Mouse (Mus musculus): ENCODE measurements at regions not wholly inside any gene's neighbourhood (a gene's known extent, or its start where the extent isn't known, plus 50 kb on each side); places are given as distances from the start of the nearest gene placed in this dataset.

GRCm38 (mm10) chr8:109417222-109417621 is 76.6 kb upstream of the Pmfbp1 start:
- no peak for DNase-seq

- DNase-seq = no peak
Observed at GRCm38 (mm10) chr8:109417971-109418370, 75.9 kb upstream of the Pmfbp1 start.

GRCm38 (mm10) chr8:109419029-109419596 is 74.7 kb upstream of the Pmfbp1 start:
- DNase-seq = no peak

DNA sequence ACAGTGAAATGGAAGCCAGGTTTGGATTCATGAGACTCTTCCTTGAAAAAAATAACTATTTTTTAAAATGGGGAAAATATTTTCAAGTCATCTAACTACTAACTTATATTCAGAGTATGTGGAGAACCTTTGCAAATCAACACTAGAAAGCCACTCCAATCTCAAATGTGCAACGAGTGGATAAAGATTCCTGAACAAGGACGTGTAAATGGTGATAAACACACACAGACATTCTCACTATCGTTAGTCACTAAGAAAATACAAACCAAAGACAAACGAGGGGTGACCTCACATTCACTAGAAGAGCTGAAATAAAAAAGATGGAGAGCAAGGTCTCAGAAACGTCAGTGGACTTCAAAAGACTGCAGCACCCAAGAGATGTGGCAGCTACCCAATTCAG is 69.8 kb upstream of the Pmfbp1 start:
- no peak for DNase-seq

- no peak for DNase-seq
Observed at GRCm38 (mm10) chr8:109428551-109428950, 65.3 kb upstream of the Pmfbp1 start.

DNA sequence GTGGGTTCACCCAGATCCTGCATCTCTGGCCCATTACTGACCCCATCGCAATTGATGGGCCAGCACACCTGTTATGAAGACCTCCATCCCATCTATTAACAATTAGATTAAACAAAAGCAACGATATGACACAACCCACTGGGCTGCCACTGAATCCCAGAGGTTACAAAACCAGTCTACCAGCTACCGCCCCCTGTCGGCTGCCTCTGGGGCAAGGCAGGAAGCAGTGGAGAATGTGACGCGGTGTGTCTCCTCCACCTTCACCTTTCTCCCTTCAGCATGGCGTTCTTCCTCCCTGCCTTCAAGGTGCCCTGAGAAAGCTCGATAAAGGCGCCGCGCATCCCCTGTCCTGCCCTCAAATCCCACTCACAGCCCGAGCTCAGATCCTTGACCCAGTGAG is 59.3 kb upstream of the Pmfbp1 start:
- no peak for DNase-seq

GRCm38 (mm10) chr8:109436056-109436455 is 57.8 kb upstream of the Pmfbp1 start:
- no peak for DNase-seq

DNA sequence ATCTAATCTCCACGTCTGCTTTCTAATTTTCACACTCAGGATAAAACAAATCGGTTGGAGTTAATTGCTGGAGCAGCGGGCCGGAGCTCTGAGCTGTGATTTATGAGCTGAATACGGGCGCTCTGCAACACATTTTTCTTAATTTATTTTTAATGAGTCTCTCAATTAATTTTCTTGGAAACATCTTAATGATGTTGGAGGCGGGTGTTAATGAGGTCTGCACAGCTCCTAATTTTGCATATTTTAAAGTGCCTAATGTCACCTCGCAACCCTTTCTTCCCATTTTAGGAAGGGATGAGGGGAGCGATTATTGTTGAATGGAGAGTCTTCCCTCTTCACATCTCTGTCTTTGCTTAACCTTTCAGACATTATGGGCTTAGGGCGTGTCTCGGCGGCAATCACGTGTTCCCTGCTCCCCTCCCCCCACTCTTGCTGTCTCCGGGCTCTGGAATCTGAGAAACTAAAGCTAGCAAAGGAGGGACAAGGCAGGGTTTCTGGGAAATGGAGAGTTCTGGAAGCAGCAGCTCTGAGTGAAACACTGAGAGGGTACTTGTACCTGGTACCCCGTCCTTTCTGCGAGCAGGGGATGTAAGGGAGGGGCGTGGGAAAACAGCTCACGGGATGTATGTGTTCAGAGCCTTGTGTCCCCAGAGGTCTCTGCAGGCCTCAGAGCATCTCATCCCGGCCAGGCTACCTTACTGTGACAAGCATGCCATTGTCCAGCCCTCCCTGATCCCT is 56.8 kb upstream of the Pmfbp1 start:
- DNase-seq = no peak

DNA sequence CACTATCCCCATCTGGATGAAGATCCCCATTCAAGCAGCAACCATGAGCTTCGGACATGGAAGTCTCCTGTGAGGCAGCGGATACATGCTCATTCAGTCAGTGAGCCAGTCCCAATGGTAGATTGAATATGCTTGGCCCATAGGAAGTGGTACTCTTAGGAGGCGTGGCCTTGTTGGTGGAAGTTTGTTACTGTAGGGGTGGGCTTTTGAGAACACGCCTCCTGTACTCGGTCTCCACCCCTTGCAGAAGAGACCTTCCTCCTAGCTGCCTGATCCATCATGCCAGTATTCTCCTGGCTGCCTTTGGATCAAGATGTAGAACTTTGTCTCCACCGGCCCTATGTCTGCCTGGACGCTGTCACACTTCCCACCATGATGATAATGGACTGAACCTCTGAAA is 55.3 kb upstream of the Pmfbp1 start:
- DNase-seq = no peak
